Mouse (Mus musculus): ENCODE data around the gene Gm4305.
"Not testable (repeated sequence)": the region's sequence is repeated elsewhere in the genome, so short reads cannot be mapped to it uniquely, and the experiment has no call there.

The Gm4305 gene

DNA sequence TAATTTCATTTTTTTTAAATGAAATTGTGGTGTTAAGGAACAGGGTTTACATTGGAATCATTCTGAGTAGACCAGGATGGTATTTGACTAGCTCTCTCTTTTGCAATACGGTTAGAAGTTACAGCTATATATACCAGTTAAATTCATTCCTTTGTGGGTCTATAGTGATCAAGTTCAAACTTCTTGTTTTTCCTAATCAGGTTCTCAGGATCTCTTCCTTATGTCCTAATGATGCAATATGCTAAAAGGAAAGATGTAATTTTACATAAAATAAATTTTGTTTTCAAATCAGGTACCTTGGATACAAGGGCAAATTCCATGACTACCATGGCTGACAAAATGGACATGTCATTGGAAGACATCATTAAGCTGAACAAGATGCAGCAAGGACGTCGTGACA lies at the start of gene Gm4305:
Gene Gm4305 (plus strand): TSS at position 301 of the 400 bp plus-strand sequence.
- DNase-seq: not testable (repeated sequence)

DNA sequence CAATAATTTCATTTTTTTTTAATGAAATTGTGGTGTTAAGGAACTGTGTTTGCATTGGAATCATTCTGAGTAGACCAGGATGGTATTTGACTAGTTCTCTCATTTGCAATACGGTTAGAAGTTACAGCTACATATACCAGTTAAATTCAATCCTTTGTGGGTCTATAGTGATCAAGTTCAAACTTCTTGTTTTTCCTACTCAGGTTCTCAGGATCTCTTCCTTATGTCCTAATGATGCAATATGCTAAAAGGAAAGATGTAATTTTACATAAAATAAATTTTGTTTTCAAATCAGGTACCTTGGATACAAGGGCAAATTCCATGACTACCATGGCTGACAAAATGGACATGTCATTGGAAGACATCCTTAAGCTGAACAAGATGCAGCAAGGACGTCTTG lies 15.5 kb upstream of the Gm4305 start, which contains the start of gene Gm4301:
Gene Gm4301 (plus strand): TSS at position 301 of the 400 bp plus-strand sequence.
- DNase-seq: not testable (repeated sequence)

DNA sequence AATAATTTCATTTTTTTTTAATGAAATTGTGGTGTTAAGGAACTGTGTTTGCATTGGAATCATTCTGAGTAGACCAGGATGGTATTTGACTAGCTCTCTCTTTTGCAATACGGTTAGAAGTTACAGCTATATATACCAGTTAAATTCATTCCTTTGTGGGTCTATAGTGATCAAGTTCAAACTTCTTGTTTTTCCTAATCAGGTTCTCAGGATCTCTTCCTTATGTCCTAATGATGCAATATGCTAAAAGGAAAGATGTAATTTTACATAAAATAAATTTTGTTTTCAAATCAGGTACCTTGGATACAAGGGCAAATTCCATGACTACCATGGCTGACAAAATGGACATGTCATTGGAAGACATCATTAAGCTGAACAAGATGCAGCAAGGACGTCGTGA lies 10.4 kb upstream of the Gm4305 start, which contains the start of gene Gm4302:
Gene Gm4302 (plus strand): TSS at position 301 of the 400 bp plus-strand sequence.
- not testable (repeated sequence) for DNase-seq

DNA sequence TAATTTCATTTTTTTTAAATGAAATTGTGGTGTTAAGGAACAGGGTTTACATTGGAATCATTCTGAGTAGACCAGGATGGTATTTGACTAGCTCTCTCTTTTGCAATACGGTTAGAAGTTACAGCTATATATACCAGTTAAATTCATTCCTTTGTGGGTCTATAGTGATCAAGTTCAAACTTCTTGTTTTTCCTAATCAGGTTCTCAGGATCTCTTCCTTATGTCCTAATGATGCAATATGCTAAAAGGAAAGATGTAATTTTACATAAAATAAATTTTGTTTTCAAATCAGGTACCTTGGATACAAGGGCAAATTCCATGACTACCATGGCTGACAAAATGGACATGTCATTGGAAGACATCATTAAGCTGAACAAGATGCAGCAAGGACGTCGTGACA lies 5.2 kb upstream of the Gm4305 start, which contains the start of gene Gm4303:
Gene Gm4303 (plus strand): TSS at position 301 of the 400 bp plus-strand sequence.
- not testable (repeated sequence) for DNase-seq

DNA sequence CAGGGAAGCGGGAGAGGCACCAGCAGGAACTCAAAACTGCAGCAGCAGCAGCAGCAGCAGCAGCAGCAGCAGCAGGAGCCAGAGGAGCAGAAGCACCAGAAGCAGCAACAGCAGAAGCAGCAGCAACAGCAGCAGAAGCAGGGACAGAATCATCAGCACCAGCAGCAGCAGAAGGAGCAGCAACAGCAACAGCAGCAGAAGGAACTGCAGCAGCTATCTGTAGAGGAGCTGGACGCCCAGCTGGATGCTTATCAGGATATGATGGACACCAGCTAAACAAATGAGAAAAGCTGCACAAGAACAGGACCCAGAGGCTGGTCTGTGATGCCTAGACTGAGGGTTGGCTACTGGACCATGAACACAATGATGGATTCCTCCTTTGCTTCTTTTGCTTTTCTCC lies 5.9 kb downstream of the Gm4305 start:
- DNase-seq: peak in 1 of 2 experiments; percentile 4

DNA sequence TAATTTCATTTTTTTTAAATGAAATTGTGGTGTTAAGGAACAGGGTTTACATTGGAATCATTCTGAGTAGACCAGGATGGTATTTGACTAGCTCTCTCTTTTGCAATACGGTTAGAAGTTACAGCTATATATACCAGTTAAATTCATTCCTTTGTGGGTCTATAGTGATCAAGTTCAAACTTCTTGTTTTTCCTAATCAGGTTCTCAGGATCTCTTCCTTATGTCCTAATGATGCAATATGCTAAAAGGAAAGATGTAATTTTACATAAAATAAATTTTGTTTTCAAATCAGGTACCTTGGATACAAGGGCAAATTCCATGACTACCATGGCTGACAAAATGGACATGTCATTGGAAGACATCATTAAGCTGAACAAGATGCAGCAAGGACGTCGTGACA lies 10.1 kb downstream of the Gm4305 start, which contains the start of gene Gm4307:
Gene Gm4307 (plus strand): TSS at position 301 of the 400 bp plus-strand sequence.
- DNase-seq: not testable (repeated sequence)

DNA sequence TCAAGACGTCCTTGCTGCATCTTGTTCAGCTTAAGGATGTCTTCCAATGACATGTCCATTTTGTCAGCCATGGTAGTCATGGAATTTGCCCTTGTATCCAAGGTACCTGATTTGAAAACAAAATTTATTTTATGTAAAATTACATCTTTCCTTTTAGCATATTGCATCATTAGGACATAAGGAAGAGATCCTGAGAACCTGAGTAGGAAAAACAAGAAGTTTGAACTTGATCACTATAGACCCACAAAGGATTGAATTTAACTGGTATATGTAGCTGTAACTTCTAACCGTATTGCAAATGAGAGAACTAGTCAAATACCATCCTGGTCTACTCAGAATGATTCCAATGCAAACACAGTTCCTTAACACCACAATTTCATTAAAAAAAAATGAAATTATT lies 31.6 kb downstream of the Gm4305 start, which contains the start of gene Gm4312:
Gene Gm4312 (minus strand): TSS at position 101 of the 400 bp plus-strand sequence.
- DNase-seq: not testable (repeated sequence)
